Mouse (Mus musculus): ENCODE results near the gene Zbtb46.

The Zbtb46 gene

GRCm38 (mm10) chr2:181403722-181404121 is 55.5 kb downstream of the Zbtb46 start:
- in situ Hi-C loops (cut with MboI, MseI) = no loop called here

DNA sequence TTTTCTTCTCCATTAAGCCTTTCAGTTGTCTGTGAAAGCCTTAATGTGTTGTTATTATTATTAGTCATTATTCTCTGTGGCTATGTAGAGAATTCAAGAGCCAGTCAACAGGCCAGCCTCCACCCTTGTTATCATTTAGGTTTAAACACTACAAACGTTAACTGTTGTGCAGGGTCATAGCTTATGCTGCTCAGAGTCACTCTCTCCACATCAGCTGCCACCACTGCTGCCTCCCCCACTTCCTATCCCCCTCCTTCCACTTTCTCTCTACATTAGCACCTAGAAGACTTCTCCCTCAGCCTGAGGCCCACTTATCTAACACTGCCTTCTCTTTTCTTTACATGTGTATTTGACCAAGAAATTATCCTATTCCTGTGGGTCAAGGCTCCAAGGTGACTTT is 57.7 kb downstream of the Zbtb46 start:
- in situ Hi-C loops (cut with MboI, MseI) = no loop called here

- in situ Hi-C loops (cut with MboI, MseI) = loop anchor here (10.0 kb wide), 1 partner anchor 98 kb away; the partner anchor contains the start of genes Abhd16b and Tpd52l2
These were observed 61.9 kb downstream of the Zbtb46 start for GRCm38 (mm10) chr2:181397207-181397761.

GRCm38 (mm10) chr2:181394086-181394485 is 65.1 kb downstream of the Zbtb46 start:
- in situ Hi-C loops (cut with MboI, MseI) = loop anchor here (5.0 to 10.0 kb wide), 2 partner anchors 101 to 173 kb away; partner anchors contain the start of genes Abhd16b and Tpd52l2

- in situ Hi-C loops (cut with MboI, MseI) = loop anchor here (5.0 to 10.0 kb wide), 2 partner anchors 102 to 175 kb away; partner anchors contain the start of genes Abhd16b and Tpd52l2
These were observed 66.5 kb downstream of the Zbtb46 start for GRCm38 (mm10) chr2:181392600-181393213.

- in situ Hi-C loops (cut with MboI, MseI) = loop anchor here (5.0 to 10.0 kb wide), 2 partner anchors 103 to 176 kb away; partner anchors contain the start of genes Abhd16b and Tpd52l2
These were observed 67.7 kb downstream of the Zbtb46 start for GRCm38 (mm10) chr2:181391541-181391940.

DNA sequence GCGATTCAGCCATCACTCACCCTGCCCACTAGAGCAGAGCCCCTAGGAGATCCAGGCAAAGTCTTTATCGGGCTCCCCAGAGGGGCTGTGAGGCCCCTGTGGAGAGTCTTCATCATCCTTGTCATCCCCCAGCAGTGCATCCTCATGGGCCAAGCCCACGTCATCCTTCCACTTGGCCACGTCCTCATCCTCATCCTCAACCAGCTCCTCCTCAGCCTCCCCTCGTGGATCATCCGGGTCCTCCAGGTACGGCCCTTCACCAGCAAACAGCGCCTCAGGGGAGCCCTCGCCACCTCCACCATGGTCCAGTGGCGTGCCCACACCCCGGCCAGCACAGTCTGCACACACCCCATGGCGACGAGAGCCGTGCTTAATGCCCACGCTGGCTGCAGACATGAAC is 68.2 kb downstream of the Zbtb46 start:
- in situ Hi-C loops (cut with MboI, MseI) = loop anchor here (5.0 to 10.0 kb wide), 2 partner anchors 104 to 176 kb away; partner anchors contain the start of genes Abhd16b and Tpd52l2

GRCm38 (mm10) chr2:181390136-181390870 is 68.9 kb downstream of the Zbtb46 start:
- in situ Hi-C loops (cut with MboI, MseI) = loop anchor here (5.0 to 10.0 kb wide), 2 partner anchors 104 to 177 kb away; partner anchors contain the start of genes Abhd16b and Tpd52l2

GRCm38 (mm10) chr2:181386663-181387210 is 72.5 kb downstream of the Zbtb46 start:
- in situ Hi-C loops (cut with MboI, MseI) = no loop called here

DNA sequence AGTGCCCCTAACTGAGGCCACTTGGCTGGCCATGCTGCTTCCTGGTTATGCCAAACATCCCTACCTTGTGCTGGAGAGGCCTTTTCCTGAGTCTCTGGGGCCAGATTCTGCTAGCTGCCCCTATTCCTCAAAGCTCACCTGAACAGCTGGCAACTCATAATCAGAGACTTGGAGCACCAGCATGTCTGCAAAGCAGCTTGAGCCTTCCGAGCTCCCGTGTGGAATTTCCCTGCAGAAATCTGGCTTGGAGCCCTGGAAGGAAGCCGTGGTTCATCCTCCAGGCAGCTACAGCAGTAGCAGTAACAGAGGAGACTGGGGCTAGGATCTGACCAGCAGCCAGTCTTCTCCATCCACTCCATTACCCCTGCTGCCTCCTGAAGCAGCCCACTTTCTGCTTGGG is 73.3 kb downstream of the Zbtb46 start:
- in situ Hi-C loops (cut with MboI, MseI) = no loop called here

- in situ Hi-C loops (cut with MboI, MseI) = no loop called here
These were observed 74.3 kb downstream of the Zbtb46 start for GRCm38 (mm10) chr2:181384919-181385391.

DNA sequence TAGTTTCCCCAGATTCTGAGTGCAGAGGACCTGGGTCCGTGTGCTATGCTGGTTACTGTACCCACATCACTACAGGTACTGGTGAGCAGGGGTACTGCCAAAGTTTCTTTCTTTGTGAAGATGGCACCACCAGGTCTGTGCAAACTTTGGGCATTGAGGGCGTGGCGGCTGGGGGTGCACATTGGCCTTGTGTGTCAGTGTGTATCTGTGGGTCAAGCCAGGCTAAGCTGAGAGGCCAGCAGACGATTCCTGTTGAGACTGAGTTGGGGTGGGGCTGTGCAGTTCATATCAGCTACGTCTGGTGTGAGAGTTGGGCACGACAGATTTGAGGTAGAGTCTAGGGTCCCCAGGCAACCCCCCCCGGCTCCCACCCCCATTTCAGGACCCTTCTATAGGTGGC is 74.8 kb downstream of the Zbtb46 start:
- in situ Hi-C loops (cut with MboI, MseI) = no loop called here

DNA sequence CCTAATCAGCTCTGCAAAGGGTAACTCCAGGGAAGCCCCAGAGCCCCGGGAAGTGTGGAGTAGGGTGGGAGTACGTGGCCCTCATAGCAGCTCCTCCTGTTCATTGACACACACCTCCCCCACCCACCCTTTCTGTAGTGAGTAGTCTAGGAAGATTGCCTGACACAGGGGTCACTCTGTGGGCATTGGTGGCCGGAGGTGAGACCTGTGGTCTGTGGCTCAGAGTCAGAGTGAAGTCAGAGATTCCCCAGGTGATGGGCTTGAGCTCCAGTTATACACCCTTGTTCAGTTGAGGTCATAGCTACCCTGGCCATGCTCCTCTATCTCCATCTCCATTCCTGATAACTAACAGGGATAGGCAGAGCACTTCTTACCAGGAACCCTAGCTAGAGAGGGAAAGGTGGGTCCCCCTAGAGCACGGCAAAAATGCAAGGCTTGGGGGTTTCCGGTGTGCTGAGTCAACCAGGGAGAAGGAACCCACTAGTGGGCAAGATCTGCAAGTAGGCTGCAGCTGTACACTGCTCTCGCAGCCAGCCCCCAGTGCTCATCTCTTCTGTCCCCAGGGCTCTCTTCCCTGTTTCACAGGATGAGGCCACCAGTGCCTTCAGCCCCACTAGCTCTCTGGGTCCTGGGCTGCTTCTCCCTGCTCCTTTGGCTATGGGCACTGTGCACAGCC is 77.5 kb downstream of the Zbtb46 start:
- in situ Hi-C loops (cut with MboI, MseI) = no loop called here

- in situ Hi-C loops (cut with MboI, MseI) = no loop called here
These were observed 78.1 kb downstream of the Zbtb46 start for GRCm38 (mm10) chr2:181381107-181381506.

DNA sequence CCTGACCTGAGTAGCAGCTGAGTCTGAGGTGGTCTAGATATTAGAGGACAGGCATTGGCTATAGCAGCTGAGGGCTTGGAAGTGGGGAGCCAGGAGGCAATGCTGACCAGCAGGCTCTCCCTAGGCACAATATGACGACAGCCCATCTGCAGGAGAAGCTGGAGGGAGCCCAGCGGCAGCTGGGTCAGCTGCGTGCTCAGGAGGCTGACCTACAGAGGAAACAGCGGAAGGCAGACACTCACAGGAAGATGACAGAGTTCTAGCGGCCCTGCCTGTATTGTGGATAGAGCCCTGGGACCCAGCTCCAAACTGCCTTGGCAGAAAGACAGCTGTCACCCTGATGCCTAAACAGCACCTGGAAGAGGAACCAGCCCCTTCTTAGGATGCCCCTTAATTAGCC is 79.0 kb downstream of the Zbtb46 start:
- in situ Hi-C loops (cut with MboI, MseI) = no loop called here

DNA sequence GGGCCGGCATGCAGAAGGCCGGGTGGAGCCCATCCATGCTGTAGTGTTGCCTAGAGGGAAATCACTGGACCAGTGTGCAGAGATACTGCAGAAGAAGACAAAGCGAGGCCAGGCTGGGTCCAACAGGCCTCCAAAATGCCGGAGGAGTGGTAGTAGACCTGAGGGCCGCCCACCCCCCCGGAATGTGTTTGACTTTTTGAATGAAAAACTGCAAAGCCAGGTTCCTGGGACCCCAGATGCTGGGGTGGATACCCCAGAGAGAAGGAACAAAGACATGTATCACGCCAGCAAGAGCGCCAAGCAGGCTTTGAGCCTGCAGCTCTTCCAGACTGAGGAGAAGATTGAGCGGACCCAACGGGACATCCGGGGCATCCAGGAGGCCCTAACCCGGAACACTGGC is 79.4 kb downstream of the Zbtb46 start, which contains the start of gene Lime1:
Gene Lime1, plus strand, starts transcription at position 301 of the 400 bp plus-strand sequence.
- in situ Hi-C loops (cut with MboI, MseI) = no loop called here

GRCm38 (mm10) chr2:181378701-181379100 is 80.5 kb downstream of the Zbtb46 start:
- in situ Hi-C loops (cut with MboI, MseI) = no loop called here

DNA sequence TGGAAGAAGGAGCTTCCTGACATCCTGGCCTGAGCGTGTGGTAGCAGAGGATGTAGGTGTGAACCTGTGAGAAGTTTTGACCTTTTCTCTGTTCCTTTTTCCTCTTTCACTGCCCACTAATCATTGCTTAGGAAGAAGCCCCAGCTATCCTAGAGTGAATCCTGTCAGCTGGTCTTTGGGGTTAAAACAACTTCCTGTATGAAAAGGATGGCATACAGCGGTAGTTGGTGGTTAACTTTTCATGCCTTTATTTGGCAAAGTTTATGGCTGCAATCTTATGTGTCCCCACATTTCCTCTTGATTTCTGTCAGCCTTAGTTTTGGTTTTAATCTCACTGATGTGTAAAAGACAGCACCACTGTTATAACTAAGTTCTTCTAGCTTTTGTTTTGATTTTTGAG is 82.0 kb downstream of the Zbtb46 start:
- in situ Hi-C loops (cut with MboI, MseI) = no loop called here

DNA sequence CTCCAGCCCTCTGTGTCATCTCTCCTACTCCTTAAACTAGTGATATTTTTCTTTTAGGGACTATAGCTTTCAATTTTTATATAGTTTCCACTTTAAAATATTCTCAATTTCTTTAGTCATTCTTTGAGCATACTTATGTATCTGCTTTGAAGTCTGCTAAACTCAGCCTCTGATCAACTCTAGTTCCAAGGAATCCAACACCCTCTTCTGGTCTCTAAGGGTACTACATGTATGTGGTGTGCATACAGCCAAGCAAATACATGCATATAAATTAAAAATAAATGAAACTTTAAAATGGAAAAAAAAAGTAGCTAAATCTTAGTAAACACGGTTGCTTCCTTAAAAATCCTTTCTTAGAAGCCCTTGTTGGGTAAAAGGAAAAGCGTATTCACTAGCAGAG is 83.4 kb downstream of the Zbtb46 start:
- in situ Hi-C loops (cut with MboI, MseI) = no loop called here

DNA sequence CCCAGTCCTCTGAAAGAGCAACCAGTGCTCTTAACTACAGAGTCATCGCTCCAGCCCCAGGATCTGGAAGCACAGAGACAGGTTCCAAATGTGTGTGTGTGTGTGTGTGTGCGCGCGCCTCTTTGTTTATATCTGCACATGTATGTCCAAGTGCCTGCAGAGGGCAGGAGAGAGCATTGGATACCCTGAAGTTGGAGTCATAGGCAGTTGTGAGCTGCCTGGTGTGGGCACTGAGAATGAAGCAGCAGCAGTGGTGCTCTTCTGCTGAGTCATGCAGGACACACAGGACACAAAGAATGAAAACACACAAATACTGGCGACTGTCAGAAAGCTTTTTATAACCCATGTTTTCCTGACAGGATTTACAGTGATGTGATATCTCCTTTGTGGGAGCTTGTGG is 89.2 kb downstream of the Zbtb46 start:
- in situ Hi-C loops (cut with MboI, MseI) = no loop called here

DNA sequence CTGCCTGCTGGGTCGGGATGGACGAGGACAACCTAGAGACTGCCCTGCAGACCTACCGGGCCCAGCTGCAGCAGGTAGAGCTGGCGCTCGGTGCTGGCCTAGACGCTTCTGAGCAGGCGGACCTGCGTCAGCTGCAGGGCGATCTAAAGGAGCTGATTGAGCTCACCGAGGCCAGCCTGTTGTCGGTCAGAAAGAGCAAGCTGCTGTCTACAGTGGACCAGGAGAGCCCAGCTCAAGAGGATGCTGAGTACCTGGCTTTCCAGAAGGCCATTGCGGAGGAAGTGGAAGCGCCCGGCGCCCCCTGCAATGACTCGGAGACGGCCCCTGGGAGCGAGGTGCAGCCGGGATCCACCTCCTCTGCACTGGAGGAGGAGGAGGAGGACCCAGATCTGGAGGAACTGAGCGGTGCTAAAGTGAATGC is 93.6 kb downstream of the Zbtb46 start:
- in situ Hi-C loops (cut with MboI, MseI) = no loop called here
